ENCODE assay signal across 8 mouse cellular contexts in genomic region chr17:87478569-87478968, GRCm38 (mm10). TPM values are rescaled to one million over a fixed set of nuclear protein-coding genes. Genes with fewer than 3 reads are reported as not detected.
DNase-seq lines count a peak whose midpoint lies in the region; ATAC-seq and TF ChIP-seq lines count a peak whose summit lies in the region.

No protein-coding gene starts in this region.

- no peak for TF ChIP-seq CTCF in kidney, adult 2 months (conservative IDR thresholded peaks at IDR 0.05; ENCODE audit: insufficient read depth, insufficient read length, low read depth, low read length)

- no peak overlapping the region for H3K9ac ChIP-seq in midbrain, embryonic 11.5 days (ENCODE audit: low read length)
- H3K9ac ChIP-seq in neural tube, embryonic 15.5 days (replicated peaks), result no peak overlapping the region

- no peaks in the 10 kb centered on the region for H3K36me3 ChIP-seq in midbrain, embryonic 11.5 days (ENCODE audit: control insufficient read depth, insufficient read depth, low read length)
- no peaks in the 10 kb centered on the region for H3K36me3 ChIP-seq in midbrain, embryonic 10.5 days
- no peaks in the 10 kb centered on the region for H3K36me3 ChIP-seq in neural tube, embryonic 15.5 days
- no peaks in the 10 kb centered on the region for H3K36me3 ChIP-seq in kidney, adult 2 months (ENCODE audit: control insufficient read depth, insufficient read depth, low read length)

- 0 out of 2 replicates have a peak, but pooled peaks have one; percentile 5 for ATAC-seq in frontal cortex, adult (ENCODE audit: low TSS enrichment)
- ATAC-seq in midbrain, embryonic 11.5 days (ENCODE audit: low FRiP score), result no peak
- ATAC-seq in neural tube, embryonic 15.5 days (ENCODE audit: low FRiP score), result 0 out of 2 replicates have a peak, but pooled peaks have one; percentile 15

- WGBS in midbrain, embryonic 11.5 days, result 74% methylated on average over 9 of the region's 9 CpGs
- 88% methylated on average over 9 of the region's 9 CpGs for WGBS in midbrain, embryonic 10.5 days
- 38% methylated on average over 9 of the region's 9 CpGs for WGBS in neural tube, embryonic 15.5 days
- whole genome bisulfite sequencing in kidney, adult 2 months, result 63% methylated on average over 9 of the region's 9 CpGs

- DNase-seq in frontal cortex, postnatal 36 days (ENCODE audit: low spot score in 2 of 2), result no peak
- peak; percentile 76 for DNase-seq in midbrain, embryonic 11.5 days (ENCODE audit: low spot score, missing footprints)
- no peak for DNase-seq in midbrain, embryonic 10.5 days (ENCODE audit: low spot score)
- peak; percentile 50 for DNase-seq in gastrocnemius, postnatal 14 days
- DNase-seq in kidney, adult 9 months, result no peak
- DNase-seq in kidney, adult 2 months, result no peak

- no peak overlapping the region for H3K27ac ChIP-seq in midbrain, embryonic 11.5 days (ENCODE audit: low read depth, low read length)
- H3K27ac ChIP-seq in midbrain, embryonic 10.5 days (replicated peaks), result no peak overlapping the region
- peak overlapping the region; percentile 34 for H3K27ac ChIP-seq in neural tube, embryonic 15.5 days (replicated peaks)
- H3K27ac ChIP-seq in kidney, adult 2 months (ENCODE audit: insufficient read depth, low read depth, low read length), result no peak overlapping the region

- intact Hi-C loops in gastrocnemius, postnatal 14 days (cut with DNase I; ENCODE audit: low total_unique reads), result no loop called here

- no peak overlapping the region for H3K4me3 ChIP-seq in midbrain, embryonic 11.5 days (ENCODE audit: low read depth, low read length)
- H3K4me3 ChIP-seq in midbrain, embryonic 10.5 days, result no peak overlapping the region
- H3K4me3 ChIP-seq in neural tube, embryonic 15.5 days (replicated peaks), result no peak overlapping the region
- H3K4me3 ChIP-seq in kidney, adult 2 months (ENCODE audit: insufficient read depth, low read depth, low read length), result no peak overlapping the region

- no peak overlapping the region for H3K4me2 ChIP-seq in midbrain, embryonic 11.5 days
- H3K4me2 ChIP-seq in neural tube, embryonic 15.5 days, result no peak overlapping the region

- H3K9me3 ChIP-seq in midbrain, embryonic 11.5 days (ENCODE audit: control insufficient read depth, low read length), result no peaks in the 10 kb centered on the region
- H3K9me3 ChIP-seq in midbrain, embryonic 10.5 days (replicated peaks), result no peaks in the 10 kb centered on the region
- H3K9me3 ChIP-seq in neural tube, embryonic 15.5 days (replicated peaks), result no peaks in the 10 kb centered on the region

- peaks cover 11% of the 10 kb centered on the region; the same call in 1 of the 2 replicates for H3K4me1 ChIP-seq in midbrain, embryonic 11.5 days (ENCODE audit: control insufficient read depth, insufficient read depth, low read length)
- H3K4me1 ChIP-seq in midbrain, embryonic 10.5 days, result peaks cover 27% of the 10 kb centered on the region
- H3K4me1 ChIP-seq in neural tube, embryonic 15.5 days, result peaks cover 27% of the 10 kb centered on the region
- 0 out of 2 replicates have a peak, but pooled peaks cover 5% of the 10 kb centered on the region for H3K4me1 ChIP-seq in kidney, adult 2 months (ENCODE audit: control insufficient read depth, insufficient read depth, low read length)

- no peak for TF ChIP-seq POLR2A in kidney, adult 2 months (IDR thresholded peaks at IDR 0.05; ENCODE audit: low read depth, low read length)

- H3K27me3 ChIP-seq in midbrain, embryonic 11.5 days (ENCODE audit: control insufficient read depth, insufficient read depth, low read length), result peaks cover 4% of the 10 kb centered on the region
- H3K27me3 ChIP-seq in midbrain, embryonic 10.5 days (ENCODE audit: low read depth, poor library complexity, severe bottlenecking), result peaks cover 30% of the 10 kb centered on the region
- no peaks in the 10 kb centered on the region for H3K27me3 ChIP-seq in neural tube, embryonic 15.5 days (replicated peaks)
- no peaks in the 10 kb centered on the region for H3K27me3 ChIP-seq in kidney, adult 2 months (replicated peaks; ENCODE audit: control insufficient read depth, insufficient read depth, low read length)

RNA-seq across cellular contexts. Expression of gene Calm2, which starts 31.8 kb away (rescaled TPM):
- polyA plus RNA-seq in midbrain, embryonic 11.5 days (2014; fragmentation: Nextera tagmentation; extraction: Ambion mirVana), result 1,326 and 1,445 TPM in 2 replicates
- 1,154 and 1,167 TPM in 2 replicates for polyA plus RNA-seq in midbrain, embryonic 10.5 days (2016; fragmentation: Nextera tagmentation; extraction: Ambion mirVana)
- total RNA-seq in gastrocnemius, postnatal 14 days (2021), result 100 to 1,000 TPM; 175 to 251 TPM
- 3,061 and 3,386 TPM in 2 replicates for polyA plus RNA-seq in neural tube, embryonic 15.5 days (2015; fragmentation: Nextera tagmentation; extraction: Ambion mirVana)
- 40.5 and 78.8 TPM in 2 replicates for polyA plus RNA-seq in kidney, adult 2 months (2012; rRNA removed)

RNA-seq across cellular contexts. Expression of gene Stpg4, which starts 51.0 kb away (rescaled TPM):
- not detected in 2 replicates for polyA plus RNA-seq in midbrain, embryonic 11.5 days (2014; fragmentation: Nextera tagmentation; extraction: Ambion mirVana)
- polyA plus RNA-seq in midbrain, embryonic 10.5 days (2016; fragmentation: Nextera tagmentation; extraction: Ambion mirVana), result not detected in 2 replicates
- total RNA-seq in gastrocnemius, postnatal 14 days (2021), result not detected
- polyA plus RNA-seq in neural tube, embryonic 15.5 days (2015; fragmentation: Nextera tagmentation; extraction: Ambion mirVana), result 0.26 TPM in 1 of 2 replicates, not detected in the other
- polyA plus RNA-seq in kidney, adult 2 months (2012; rRNA removed), result not detected in 2 replicates

Comparison
In these comparisons a context has a peak if more than half of its experiments do, and no peak if none do; other contexts are left out.
1. DNase-seq: peak in midbrain, embryonic 11.5 days (single experiment) and gastrocnemius, postnatal 14 days (single experiment); none in frontal cortex, postnatal 36 days (0 of 2), midbrain, embryonic 10.5 days (single experiment), kidney, adult 9 months (single experiment) and kidney, adult 2 months (single experiment).
2. RNA of gene Calm2, which starts 31.8 kb away (polyA plus RNA-seq): 3,061 to 3,386 TPM in neural tube, embryonic 15.5 days, 1,326 to 1,445 TPM in midbrain, embryonic 11.5 days and 1,154 to 1,167 TPM in midbrain, embryonic 10.5 days; 40.5 to 78.8 TPM in kidney, adult 2 months; every median in the first group is over 10 times any median in the second.